Mouse (Mus musculus) MEL (cell line): ENCODE results near the gene Kcnh7. TPM values are rescaled to one million over a fixed set of nuclear protein-coding genes. Genes with fewer than 3 reads are reported as not detected.

Experiments used
- DNase-seq: peaks from one replicate; pipeline ENCODE4 v3.0.0; 2011; ENCODE audit warnings: low read depth, low spot score
- H3K27ac ChIP-seq: 2 replicates; pipeline ENCODE4 v1.5.1; 2012; ENCODE audit warnings: low read depth, mild to moderate bottlenecking, control low read depth, low read length, moderate library complexity; ENCODE audit not compliant: control insufficient read depth
- H3K27me3 ChIP-seq, 2 experiments: fragments of 150-350 bp in 1 of 2; sonication (generic) in 1 of 2; 2 replicates each; pipeline ENCODE4 v1.6.1; 2012; ENCODE audit warnings: low read length in 2 of 2, mild to moderate bottlenecking in 2 of 2, improper control_type of control experiment in 1 of 2, moderate library complexity in 1 of 2; ENCODE audit not compliant: insufficient read depth in 2 of 2, control insufficient read depth in 1 of 2
- H3K36me3 ChIP-seq, 2 experiments: 2 replicates each; pipeline ENCODE4 v1.6.1; 2012 to 2014; ENCODE audit warnings: low read length in 2 of 2, improper control_type of control experiment in 1 of 2, inconsistent platforms in 1 of 2, mild to moderate bottlenecking in 1 of 2; ENCODE audit not compliant: insufficient read depth in 2 of 2, control insufficient read depth in 1 of 2
- H3K4me1 ChIP-seq, 2 experiments: fragments of 150-350 bp in 1 of 2; sonication (generic) in 1 of 2; 2 replicates each; pipeline ENCODE4 v1.6.1; 2012; ENCODE audit warnings: low read length in 2 of 2, improper control_type of control experiment in 1 of 2, mild to moderate bottlenecking in 1 of 2; ENCODE audit not compliant: insufficient read depth in 2 of 2, control insufficient read depth in 1 of 2
- H3K4me3 ChIP-seq, 2 experiments: fragments of 150-350 bp in 1 of 2; sonication (generic) in 1 of 2; 2 replicates each; pipeline ENCODE4 v1.5.1; 2012; ENCODE audit warnings: low read depth in 2 of 2, low read length in 2 of 2, mild to moderate bottlenecking in 2 of 2, moderate library complexity in 2 of 2, control low read depth in 1 of 2, improper control_type of control experiment in 1 of 2; ENCODE audit not compliant: control insufficient read depth in 1 of 2, insufficient read depth in 1 of 2
- H3K79me2 ChIP-seq: 2 replicates; pipeline ENCODE4 v1.6.1; 2012; ENCODE audit warnings: mild to moderate bottlenecking, low read length, moderate library complexity; ENCODE audit not compliant: control insufficient read depth, poor library complexity, insufficient read depth
- H3K9ac ChIP-seq: 2 replicates; pipeline ENCODE4 v1.6.1; 2012; ENCODE audit warnings: low read depth, mild to moderate bottlenecking, control low read depth, low read length, moderate library complexity; ENCODE audit not compliant: control insufficient read depth, poor library complexity, severe bottlenecking
- H3K9me3 ChIP-seq: fragments of 150-350 bp; sonication (generic); replicated peaks from 2 replicates; pipeline ENCODE4 v1.6.1; 2012; ENCODE audit warnings: mild to moderate bottlenecking, low read length, improper control_type of control experiment, moderate library complexity; ENCODE audit not compliant: insufficient read depth
- BHLHE40 ChIP-seq: IDR thresholded peaks from 2 replicates; pipeline ENCODE4 v1.6.1; 2012; ENCODE audit warnings: low read depth, mild to moderate bottlenecking, inconsistent platforms, low read length, improper control_type of control experiment, borderline replicate concordance
- E2F4 ChIP-seq: IDR thresholded peaks from 2 replicates; pipeline ENCODE4 v1.6.1; 2011; ENCODE audit warnings: low read depth, low read length, improper control_type of control experiment, borderline replicate concordance
- ELF1 ChIP-seq: IDR thresholded peaks from 2 replicates; pipeline ENCODE4 v1.6.1; 2014; ENCODE audit warnings: low read depth, mild to moderate bottlenecking, inconsistent platforms, low read length, improper control_type of control experiment, moderate library complexity
- ETS1 ChIP-seq: IDR thresholded peaks from 2 replicates; pipeline ENCODE4 v1.6.1; 2012; ENCODE audit warnings: low read depth, mild to moderate bottlenecking, inconsistent platforms, low read length, improper control_type of control experiment, moderate library complexity
- GABPA ChIP-seq: IDR thresholded peaks from 2 replicates; pipeline ENCODE4 v1.6.1; 2012; ENCODE audit warnings: low read depth, mild to moderate bottlenecking, inconsistent platforms, low read length, improper control_type of control experiment, moderate library complexity
- JUND ChIP-seq: IDR thresholded peaks from 2 replicates; pipeline ENCODE4 v1.6.1; 2011; ENCODE audit warnings: low read depth, mild to moderate bottlenecking, improper control_type of control experiment, low read length
- MAX ChIP-seq: IDR thresholded peaks from 2 replicates; pipeline ENCODE4 v1.6.1; 2011; ENCODE audit warnings: low read length, improper control_type of control experiment
- MYB ChIP-seq: IDR thresholded peaks from 2 replicates; pipeline ENCODE4 v1.6.1; 2011; ENCODE audit warnings: mild to moderate bottlenecking, low read depth, low read length, improper control_type of control experiment
- POLR2AphosphoS2 ChIP-seq: IDR thresholded peaks from 2 replicates; pipeline ENCODE4 v1.6.1; 2011; ENCODE audit warnings: low read length, improper control_type of control experiment
- POLR2AphosphoS5 ChIP-seq: IDR thresholded peaks from 2 replicates; pipeline ENCODE4 v1.6.1; 2012; ENCODE audit warnings: low read depth, borderline replicate concordance, mild to moderate bottlenecking, inconsistent platforms, low read length, moderate library complexity, mixed read lengths
- RCOR1 ChIP-seq: IDR thresholded peaks from 2 replicates; pipeline ENCODE4 v1.6.1; 2012; ENCODE audit warnings: low read depth, mild to moderate bottlenecking, inconsistent platforms, low read length, improper control_type of control experiment
- SMC3 ChIP-seq: IDR thresholded peaks from 2 replicates; pipeline ENCODE4 v1.6.1; 2011; ENCODE audit warnings: low read depth, low read length, improper control_type of control experiment
- TAL1 ChIP-seq: IDR thresholded peaks from 2 replicates; pipeline ENCODE4 v1.6.1; 2012; ENCODE audit warnings: mild to moderate bottlenecking, inconsistent platforms, low read length, moderate library complexity, mixed read lengths
- USF1 ChIP-seq: IDR thresholded peaks from 2 replicates; pipeline ENCODE4 v1.6.1; 2014; ENCODE audit warnings: low read depth, mild to moderate bottlenecking, inconsistent platforms, low read length, improper control_type of control experiment, moderate library complexity
- ZC3H11A ChIP-seq: IDR thresholded peaks from 2 replicates; pipeline ENCODE4 v1.6.1; 2012; ENCODE audit warnings: low read depth, mild to moderate bottlenecking, inconsistent platforms, low read length, improper control_type of control experiment
- ZKSCAN1 ChIP-seq: IDR thresholded peaks from 2 replicates; pipeline ENCODE4 v1.6.1; 2012; ENCODE audit warnings: low read depth, mild to moderate bottlenecking, inconsistent platforms, low read length, improper control_type of control experiment, moderate library complexity
- ZMIZ1 ChIP-seq: IDR thresholded peaks from 2 replicates; pipeline ENCODE4 v1.6.1; 2012; ENCODE audit warnings: low read depth, mild to moderate bottlenecking, inconsistent platforms, low read length, improper control_type of control experiment, moderate library complexity
- ZNF384 ChIP-seq: IDR thresholded peaks from 2 replicates; pipeline ENCODE4 v1.6.1; 2012; ENCODE audit warnings: low read depth, mild to moderate bottlenecking, inconsistent platforms, low read length, improper control_type of control experiment
- polyA plus RNA-seq, 2 experiments: library from polyadenylated mRNA; stranded (reverse) in 1 of 2; unstranded in 1 of 2; fragments of >175 nt in 1 of 2; fragments of >200 nt in 1 of 2; gene quantifications; 2 replicates each; pipeline versions ENCODE4 v1.2.1 to v1.2.4; 2012; ENCODE audit warnings: low replicate concordance in 2 of 2, low read depth in 1 of 2; ENCODE audit not compliant: insufficient read length in 2 of 2, insufficient read depth in 1 of 2, missing spikeins in 1 of 2
- total RNA-seq: library from RNA; depleted of rRNA; stranded (reverse); fragments of 300-350 nt; gene quantifications from 2 replicates; pipeline ENCODE4 v1.2.3, GENCODE M21; 2012

The Kcnh7 gene
- total and polyA plus RNA-seq, 3 experiments: under 0.01 to 0.13 TPM; not detected in 1

GRCm38 (mm10) chr2:63099676-63100075 is 84.4 kb downstream of the Kcnh7 start:
- no peak overlapping the region for H3K4me3 ChIP-seq
- TF ChIP-seq MAX (no peak), ZC3H11A (no peak), E2F4 (no peak), RCOR1 (no peak), BHLHE40 (no peak), MYB (no peak), JUND (no peak)
- no peak overlapping the region for H3K9ac ChIP-seq
- H3K9me3 ChIP-seq: no peaks in the 10 kb centered on the region
- no peaks in the 10 kb centered on the region for H3K27me3 ChIP-seq
- H3K36me3 ChIP-seq: no peaks in the 10 kb centered on the region
- no peak overlapping the region for H3K27ac ChIP-seq
- H3K79me2 ChIP-seq: no peaks in the 10 kb centered on the region
- DNase-seq: no peak
- H3K4me1 ChIP-seq: no peaks in the 10 kb centered on the region

- no peaks in the 10 kb centered on the region for H3K27me3 ChIP-seq
- H3K4me3 ChIP-seq: no peak overlapping the region
- no peaks in the 10 kb centered on the region for H3K4me1 ChIP-seq
- H3K9me3 ChIP-seq: no peaks in the 10 kb centered on the region
- H3K9ac ChIP-seq: no peak overlapping the region
- no peak overlapping the region for H3K27ac ChIP-seq
- H3K36me3 ChIP-seq: no peaks in the 10 kb centered on the region
- H3K79me2 ChIP-seq: no peaks in the 10 kb centered on the region
- TF ChIP-seq ZC3H11A (no peak), USF1 (no peak), TAL1 (no peak), ZNF384 (no peak), ZMIZ1 (no peak), JUND (no peak), POLR2AphosphoS2 (no peak), POLR2AphosphoS5 (no peak), ETS1 (no peak), ZKSCAN1 (no peak), MYB (no peak), ELF1 (no peak), SMC3 (no peak), GABPA (no peak)
- TF ChIP-seq, all 39 proteins: peak for 0
- no peak for DNase-seq
These were observed 92.3 kb downstream of the Kcnh7 start for GRCm38 (mm10) chr2:63091775-63092174.
